ENCODE assay signal across 21 mouse cellular contexts in the genomic region with DNA sequence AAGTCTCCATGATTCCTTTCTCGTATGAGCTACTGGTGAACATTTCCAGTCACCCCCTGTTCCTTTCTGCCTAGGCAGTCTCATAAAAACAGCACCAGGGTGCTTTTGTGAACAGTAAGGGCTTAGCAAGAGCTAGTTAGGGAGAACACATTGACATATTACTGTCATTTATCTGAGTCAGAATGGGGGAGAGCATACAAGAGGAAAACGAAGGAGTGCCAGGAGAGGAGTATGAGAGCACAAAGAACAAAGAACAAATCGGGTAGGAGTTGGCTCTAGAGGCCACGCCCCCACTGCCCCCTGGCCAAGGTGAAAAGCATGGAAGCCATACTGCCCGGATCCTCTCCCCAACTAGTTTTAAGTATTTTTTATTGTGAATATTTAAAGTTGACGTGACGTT. TPM values are rescaled to one million over a fixed set of nuclear protein-coding genes. Genes with fewer than 3 reads are reported as not detected.
DNase-seq lines count a peak whose midpoint lies in the region; ATAC-seq lines count a peak whose summit lies in the region.
"Had no signal": no experiment of that assay in that cellular context is flagged by ENCODE, and none has a peak within 500 bp of the region (broad histone marks: within the 10 kb centered on the region; RNA-seq: fewer than 3 reads in every experiment).

No protein-coding gene starts in this region.

- ATAC-seq in hindbrain, embryonic 13.5 days (ENCODE audit: low FRiP score): no peak
- no peak for ATAC-seq in hindbrain, embryonic 11.5 days (ENCODE audit: low FRiP score)
- ATAC-seq in neural tube, embryonic 12.5 days (ENCODE audit: low FRiP score, low read depth): peak; percentile 50; the same call in 1 of the 2 replicates
- ATAC-seq in limb, embryonic 12.5 days (ENCODE audit: insufficient number of reproducible peaks, insufficient read depth, low FRiP score, low TSS enrichment, low read depth): no peak
- ATAC-seq: activated CD4-positive, CD25-positive, alpha-beta regulatory T cell, adult 4 months; liver, embryonic 12.5 days had no signal

- H3K9ac ChIP-seq in hindbrain, embryonic 13.5 days: no peak overlapping the region
- H3K9ac ChIP-seq in hindbrain, embryonic 11.5 days (ENCODE audit: low read depth, low read length): no peak overlapping the region
- H3K9ac ChIP-seq in neural tube, embryonic 12.5 days: no peak overlapping the region
- no peak overlapping the region for H3K9ac ChIP-seq in limb, embryonic 12.5 days (replicated peaks)
- H3K9ac ChIP-seq: liver, embryonic 12.5 days had no signal

- H3K36me3 ChIP-seq in hindbrain, embryonic 13.5 days: no peaks in the 10 kb centered on the region
- H3K36me3 ChIP-seq in hindbrain, embryonic 11.5 days (ENCODE audit: control insufficient read depth, insufficient read depth, low read length): no peaks in the 10 kb centered on the region
- H3K36me3 ChIP-seq in neural tube, embryonic 12.5 days: no peaks in the 10 kb centered on the region
- H3K36me3 ChIP-seq in limb, embryonic 12.5 days: no peaks in the 10 kb centered on the region
- H3K36me3 ChIP-seq: G1E; liver, embryonic 12.5 days had no signal

- 67% methylated on average over 7 of the region's 7 CpGs for whole genome bisulfite sequencing in hindbrain, embryonic 13.5 days
- 67% methylated on average over 7 of the region's 7 CpGs for WGBS in hindbrain, embryonic 11.5 days
- 56% methylated on average over 7 of the region's 7 CpGs for WGBS in neural tube, embryonic 12.5 days
- 67% methylated on average over 7 of the region's 7 CpGs for WGBS in limb, embryonic 12.5 days

- H3K4me2 ChIP-seq in hindbrain, embryonic 13.5 days: no peak overlapping the region
- no peak overlapping the region for H3K4me2 ChIP-seq in hindbrain, embryonic 11.5 days (replicated peaks; ENCODE audit: low read depth, low read length)
- H3K4me2 ChIP-seq in neural tube, embryonic 12.5 days (replicated peaks): no peak overlapping the region
- peak overlapping the region; percentile 8; the same call in 1 of the 2 replicates for H3K4me2 ChIP-seq in limb, embryonic 12.5 days
- H3K4me2 ChIP-seq: heart, embryonic 11.5 days; liver, embryonic 12.5 days had no signal

- DNase-seq in hindbrain, embryonic 11.5 days (ENCODE audit: low spot score): no peak
- no peak for DNase-seq in neural tube, embryonic 10.5 days (ENCODE audit: extremely low spot score, low spot score)
- DNase-seq in left cerebral cortex, postnatal 14 days (ENCODE audit: low spot score in 2 of 2): no peak
- DNase-seq in heart, adult 18-20 months: no peak
- no peak for DNase-seq in cerebellum, postnatal 36 days
- DNase-seq: adrenal gland, postnatal 14 days; cerebellum, adult 11 months; heart, postnatal 10 days; kidney, adult 18-20 months; lung, adult 2 months; right cerebral cortex, postnatal 14 days; spleen, adult 18-20 months; thymus, adult 2 months had no signal

- intact Hi-C loops in left cerebral cortex, postnatal 14 days (cut with DNase I): no loop called here

- no peaks in the 10 kb centered on the region for H3K9me3 ChIP-seq in hindbrain, embryonic 13.5 days
- no peaks in the 10 kb centered on the region for H3K9me3 ChIP-seq in hindbrain, embryonic 11.5 days (ENCODE audit: control insufficient read depth, low read length)
- H3K9me3 ChIP-seq in neural tube, embryonic 12.5 days: no peaks in the 10 kb centered on the region
- no peaks in the 10 kb centered on the region for H3K9me3 ChIP-seq in limb, embryonic 12.5 days
- H3K9me3 ChIP-seq: G1E; liver, embryonic 12.5 days; megakaryocyte, embryonic 14.5 days had no signal

- peaks cover 13% of the 10 kb centered on the region for H3K4me1 ChIP-seq in hindbrain, embryonic 13.5 days (replicated peaks)
- H3K4me1 ChIP-seq in hindbrain, embryonic 11.5 days (replicated peaks; ENCODE audit: control insufficient read depth, insufficient read depth, low read length): no peaks in the 10 kb centered on the region
- H3K4me1 ChIP-seq in neural tube, embryonic 12.5 days: 0 out of 2 replicates have a peak, but pooled peaks cover 2% of the 10 kb centered on the region
- H3K4me1 ChIP-seq in limb, embryonic 12.5 days (replicated peaks): peaks cover 25% of the 10 kb centered on the region
- H3K4me1 ChIP-seq: liver, embryonic 12.5 days; megakaryocyte, embryonic 14.5 days had no signal

- H3K4me3 ChIP-seq in hindbrain, embryonic 13.5 days: no peak overlapping the region
- H3K4me3 ChIP-seq in hindbrain, embryonic 11.5 days (ENCODE audit: low read depth, low read length): no peak overlapping the region
- H3K4me3 ChIP-seq in neural tube, embryonic 12.5 days: no peak overlapping the region
- H3K4me3 ChIP-seq in limb, embryonic 12.5 days (replicated peaks): no peak overlapping the region
- H3K4me3 ChIP-seq: liver, embryonic 12.5 days; megakaryocyte, embryonic 14.5 days had no signal

- H3K27ac ChIP-seq in hindbrain, embryonic 13.5 days: peak overlapping the region; percentile 20; the same call in 1 of the 2 replicates
- no peak overlapping the region for H3K27ac ChIP-seq in hindbrain, embryonic 11.5 days (ENCODE audit: low read depth, low read length)
- H3K27ac ChIP-seq in neural tube, embryonic 12.5 days: no peak overlapping the region
- peak overlapping the region; percentile 91 for H3K27ac ChIP-seq in limb, embryonic 12.5 days
- H3K27ac ChIP-seq: liver, embryonic 12.5 days had no signal

- no peaks in the 10 kb centered on the region for H3K27me3 ChIP-seq in hindbrain, embryonic 13.5 days
- H3K27me3 ChIP-seq in hindbrain, embryonic 11.5 days (ENCODE audit: control insufficient read depth, insufficient read depth, low read length): no peaks in the 10 kb centered on the region
- H3K27me3 ChIP-seq in neural tube, embryonic 12.5 days (replicated peaks): no peaks in the 10 kb centered on the region
- no peaks in the 10 kb centered on the region for H3K27me3 ChIP-seq in limb, embryonic 12.5 days
- H3K27me3 ChIP-seq: liver, embryonic 12.5 days had no signal

RNA-seq across cellular contexts. Expression of a gene that starts 34.4 kb away (rescaled TPM):
- 2.1 and 2.4 TPM in 2 replicates for polyA plus RNA-seq in hindbrain, embryonic 13.5 days (2015; fragmentation: Nextera tagmentation; extraction: Ambion mirVana)
- polyA plus RNA-seq in hindbrain, embryonic 11.5 days (2014; fragmentation: Nextera tagmentation; extraction: Ambion mirVana): 2.7 and 2.9 TPM in 2 replicates
- 1.7 and 2.0 TPM in 2 replicates for polyA plus RNA-seq in neural tube, embryonic 12.5 days (2016; fragmentation: Nextera tagmentation; extraction: Ambion mirVana)
- 2.1 and 3.5 TPM in 2 replicates for polyA plus RNA-seq in limb, embryonic 12.5 days (2016; fragmentation: Nextera tagmentation; extraction: Ambion mirVana)
- 1 to 10 TPM; 2.3 TPM for total RNA-seq in left cerebral cortex, postnatal 14 days (2021)
- 1 to 10 TPM; 1.0 to 1.9 TPM for total RNA-seq in heart, adult 18-20 months (2021)
- polyA plus RNA-seq: G1E had no signal

Comparison
In these comparisons a context has a peak if more than half of its experiments do, and no peak if none do; other contexts are left out.
1. H3K27ac ChIP-seq: peak in hindbrain, embryonic 13.5 days (single experiment) and limb, embryonic 12.5 days (single experiment); none in hindbrain, embryonic 11.5 days (single experiment) and neural tube, embryonic 12.5 days (single experiment).